Mouse (Mus musculus) myocyte (in vitro differentiated cells): ENCODE results near the gene Grem2. TPM values are rescaled to one million over a fixed set of nuclear protein-coding genes. Genes with fewer than 3 reads are reported as not detected.

Experiments
- H3K27me3 ChIP-seq: one replicate; pipeline ENCODE4 v1.6.1; 2011; ENCODE audit not compliant: control insufficient read depth, insufficient read depth, insufficient read length
- H3K36me3 ChIP-seq: one replicate; pipeline ENCODE4 v1.6.1; 2011; ENCODE audit not compliant: control insufficient read depth, insufficient read depth
- H3K4me2 ChIP-seq: one replicate; pipeline ENCODE4 v1.6.1; 2011; ENCODE audit warnings: low read depth, control low read depth
- H3K4me3 ChIP-seq: one replicate; pipeline ENCODE4 v1.5.1; 2011; ENCODE audit warnings: mild to moderate bottlenecking, control low read depth, moderate library complexity
- H3K79me2 ChIP-seq: one replicate; pipeline ENCODE4 v1.6.1; 2011; ENCODE audit not compliant: control insufficient read depth, insufficient read depth
- H3ac ChIP-seq: one replicate; pipeline ENCODE4 v1.6.1; 2011; ENCODE audit not compliant: control insufficient read depth, insufficient read length
- CEBPB ChIP-seq: IDR thresholded peaks from 2 replicates; pipeline ENCODE4 v1.6.1; 2011; ENCODE audit warnings: mild to moderate bottlenecking, moderate library complexity; ENCODE audit not compliant: poor library complexity, insufficient read depth, severe bottlenecking
- E2F4 ChIP-seq: IDR thresholded peaks from one replicate; pipeline ENCODE4 v1.6.1; 2011; ENCODE audit warnings: mild to moderate bottlenecking, control low read depth, moderate library complexity; ENCODE audit not compliant: insufficient read depth
- MAX ChIP-seq: IDR thresholded peaks from one replicate; pipeline ENCODE4 v1.6.1; 2011; ENCODE audit warnings: low read depth, mild to moderate bottlenecking, control low read depth
- MYOD1 ChIP-seq, 3 experiments: IDR thresholded peaks; one replicate each; pipeline ENCODE4 v1.6.1; 2011; ENCODE audit warnings: control low read depth in 2 of 3, low read depth in 2 of 3, mild to moderate bottlenecking in 2 of 3, moderate library complexity in 1 of 3; ENCODE audit not compliant: insufficient read length in 2 of 3, control insufficient read depth in 1 of 3
- MYOG ChIP-seq, 3 experiments: IDR thresholded peaks; one replicate each; pipeline ENCODE4 v1.6.1; 2011; ENCODE audit warnings: control low read depth in 2 of 3, low read depth in 2 of 3, mild to moderate bottlenecking in 2 of 3; ENCODE audit not compliant: insufficient read length in 2 of 3, control insufficient read depth in 1 of 3, insufficient read depth in 1 of 3
- POLR2A ChIP-seq: IDR thresholded peaks from one replicate; pipeline ENCODE4 v1.6.1; 2011; ENCODE audit warnings: low read depth, mild to moderate bottlenecking, control low read depth, moderate library complexity; ENCODE audit not compliant: insufficient read length
- POLR2AphosphoS2 ChIP-seq: IDR thresholded peaks from one replicate; pipeline ENCODE4 v1.6.1; 2011; ENCODE audit warnings: low read depth, control low read depth; ENCODE audit not compliant: insufficient read length
- REST ChIP-seq: IDR thresholded peaks from one replicate; pipeline ENCODE4 v1.6.1; 2011; ENCODE audit warnings: mild to moderate bottlenecking, control low read depth, moderate library complexity; ENCODE audit not compliant: insufficient read depth, insufficient read length
- SRF ChIP-seq: IDR thresholded peaks from one replicate; pipeline ENCODE4 v1.6.1; 2011; ENCODE audit warnings: low read depth; ENCODE audit not compliant: control insufficient read depth, insufficient read length
- TCF12 ChIP-seq: IDR thresholded peaks from one replicate; pipeline ENCODE4 v1.6.1; 2011; ENCODE audit warnings: mild to moderate bottlenecking, control low read depth; ENCODE audit not compliant: poor library complexity, insufficient read depth, severe bottlenecking
- TCF3 ChIP-seq: IDR thresholded peaks from one replicate; pipeline ENCODE4 v1.6.1; 2011; ENCODE audit warnings: low read depth, control low read depth; ENCODE audit not compliant: insufficient read length
- USF1 ChIP-seq: IDR thresholded peaks from one replicate; pipeline ENCODE4 v1.6.1; 2011; ENCODE audit warnings: low read depth, mild to moderate bottlenecking, control low read depth, moderate library complexity
- polyA plus RNA-seq: library from polyadenylated mRNA; unstranded; fragments of >200 nt; fragmentation: generic; extraction: Trizol; gene quantifications from one replicate; pipeline ENCODE4 v1.2.1, GENCODE M21; 2012; ENCODE audit warnings: missing spikeins

The Grem2 gene
- polyA plus RNA-seq, 1 experiment = 0.04 TPM

DNA sequence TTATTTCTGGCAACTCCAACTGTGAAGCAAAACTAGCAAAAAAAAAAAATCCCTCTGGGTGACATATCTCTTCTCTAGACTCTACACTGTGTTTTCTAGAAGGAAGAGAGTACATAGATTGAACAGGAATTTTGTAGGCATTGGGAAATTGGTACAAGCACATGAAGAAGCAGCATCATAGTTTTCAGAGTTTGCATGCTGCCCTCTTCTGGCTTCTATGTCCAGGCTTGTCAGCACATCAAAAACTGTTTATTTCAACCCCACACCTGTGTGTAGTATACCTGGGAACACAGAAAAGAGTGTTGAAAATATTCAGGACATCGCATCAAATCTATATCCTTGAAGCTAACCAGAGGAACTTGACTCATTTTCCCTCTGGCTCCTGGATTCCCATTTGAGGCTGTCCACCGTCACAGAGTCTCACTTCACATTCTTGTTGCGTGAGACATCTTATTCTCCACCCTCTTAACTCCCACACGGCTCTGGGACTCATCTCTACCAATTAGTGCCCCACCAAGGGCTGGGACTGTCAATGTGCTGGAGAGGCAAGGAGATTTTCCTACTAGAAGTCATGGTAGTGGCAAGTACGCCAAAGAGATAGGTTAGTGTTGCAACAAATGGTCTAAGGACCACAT lies 3.3 kb downstream of the Grem2 start:
- H3K4me3 ChIP-seq = no peak overlapping the region
- TF ChIP-seq REST (no peak), TCF3 (no peak), SRF (no peak), MYOG (IDR thresholded peaks at IDR 0.05; ENCODE audit: control insufficient read depth in 1 of 3, insufficient read depth in 1 of 3, insufficient read length in 2 of 3, low read depth in 2 of 3) (no peak), USF1 (no peak), POLR2AphosphoS2 (no peak), MYOD1 (IDR thresholded peaks at IDR 0.05; ENCODE audit: control insufficient read depth in 1 of 3, insufficient read length in 2 of 3, low read depth in 2 of 3) (no peak), POLR2A (no peak), E2F4 (no peak), MAX (no peak), CEBPB (no peak), TCF12 (no peak)
- no peaks in the 10 kb centered on the region for H3K36me3 ChIP-seq
- no peak overlapping the region for H3K4me2 ChIP-seq
- H3K27me3 ChIP-seq = no peaks in the 10 kb centered on the region
- no peak overlapping the region for H3ac ChIP-seq
- H3K79me2 ChIP-seq = no peaks in the 10 kb centered on the region

DNA sequence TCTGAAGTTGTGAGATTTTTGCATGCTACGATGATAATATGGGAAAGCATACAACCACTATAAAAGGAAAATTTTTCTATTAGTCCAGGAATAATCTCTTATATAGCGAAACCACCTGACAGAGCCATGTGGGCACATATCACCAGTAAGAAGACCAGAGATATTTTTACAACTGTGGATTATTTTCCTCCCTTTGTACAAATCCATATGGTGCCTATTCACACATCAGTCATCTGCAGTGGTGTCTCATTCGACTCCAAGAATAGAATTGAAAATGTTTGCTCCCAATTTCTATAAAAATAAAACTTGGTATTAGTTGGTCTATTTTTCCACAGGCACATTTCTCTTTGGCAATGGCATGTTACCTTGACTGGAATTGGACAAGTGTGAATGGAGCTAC lies 11.8 kb downstream of the Grem2 start:
- Histone ChIP-seq H3K79me2 (no peaks in the 10 kb centered on the region), H3K36me3 (no peaks in the 10 kb centered on the region), H3K27me3 (no peaks in the 10 kb centered on the region), H3ac (no peak overlapping the region), H3K4me3 (no peak overlapping the region), H3K4me2 (no peak overlapping the region)
- no peak for TF ChIP-seq SRF
- no peak for TF ChIP-seq TCF3
- TF ChIP-seq MAX = no peak
- no peak for TF ChIP-seq CEBPB
- no peak for TF ChIP-seq REST
- TF ChIP-seq MYOG (IDR thresholded peaks at IDR 0.05; ENCODE audit: control insufficient read depth in 1 of 3, insufficient read depth in 1 of 3, insufficient read length in 2 of 3, low read depth in 2 of 3) = no peak
- no peak for TF ChIP-seq POLR2AphosphoS2
- no peak for TF ChIP-seq TCF12
- TF ChIP-seq USF1 = no peak
- TF ChIP-seq POLR2A = no peak
- no peak for TF ChIP-seq E2F4
- TF ChIP-seq MYOD1 (IDR thresholded peaks at IDR 0.05; ENCODE audit: control insufficient read depth in 1 of 3, insufficient read length in 2 of 3, low read depth in 2 of 3) = no peak

GRCm38 (mm10) chr1:174908232-174908631 lies 13.4 kb downstream of the Grem2 start:
- H3K36me3 ChIP-seq = no peaks in the 10 kb centered on the region
- no peaks in the 10 kb centered on the region for H3K27me3 ChIP-seq
- no peak overlapping the region for H3K4me2 ChIP-seq
- no peak overlapping the region for H3K4me3 ChIP-seq
- TF ChIP-seq USF1 = no peak
- H3ac ChIP-seq = no peak overlapping the region
- no peaks in the 10 kb centered on the region for H3K79me2 ChIP-seq

GRCm38 (mm10) chr1:174907637-174908036 lies 14.0 kb downstream of the Grem2 start:
- H3K4me3 ChIP-seq = no peak overlapping the region
- no peaks in the 10 kb centered on the region for H3K79me2 ChIP-seq
- no peak for TF ChIP-seq USF1
- H3K4me2 ChIP-seq = no peak overlapping the region
- no peaks in the 10 kb centered on the region for H3K27me3 ChIP-seq
- H3K36me3 ChIP-seq = no peaks in the 10 kb centered on the region
- no peak overlapping the region for H3ac ChIP-seq

- TF ChIP-seq MYOD1 (IDR thresholded peaks at IDR 0.05; ENCODE audit: control insufficient read depth in 1 of 3, insufficient read length in 2 of 3, low read depth in 2 of 3) = no peak
- TF ChIP-seq REST = no peak
- no peak for TF ChIP-seq TCF3
- no peak for TF ChIP-seq E2F4
- no peak for TF ChIP-seq POLR2A
- no peak for TF ChIP-seq MAX
- no peak for TF ChIP-seq SRF
- no peak for TF ChIP-seq CEBPB
- TF ChIP-seq MYOG (IDR thresholded peaks at IDR 0.05; ENCODE audit: control insufficient read depth in 1 of 3, insufficient read depth in 1 of 3, insufficient read length in 2 of 3, low read depth in 2 of 3) = no peak
- no peak for TF ChIP-seq USF1
- no peak for TF ChIP-seq POLR2AphosphoS2
- no peak for TF ChIP-seq TCF12
- Histone ChIP-seq H3K27me3 (no peaks in the 10 kb centered on the region), H3K4me2 (no peak overlapping the region), H3K79me2 (no peaks in the 10 kb centered on the region), H3K4me3 (no peak overlapping the region), H3K36me3 (no peaks in the 10 kb centered on the region), H3ac (no peak overlapping the region)
Measured at GRCm38 (mm10) chr1:174902755-174903154, 18.9 kb downstream of the Grem2 start.
